Mouse (Mus musculus) layer of hippocampus, adult 11-12 months (tissue): ENCODE measurements around the gene Ptgfrn.

Experiments used
- DNase-seq: peaks from one replicate; pipeline ENCODE4 v3.0.0; 2022; ENCODE audit warnings: low spot score

Ptgfrn gene

DNA sequence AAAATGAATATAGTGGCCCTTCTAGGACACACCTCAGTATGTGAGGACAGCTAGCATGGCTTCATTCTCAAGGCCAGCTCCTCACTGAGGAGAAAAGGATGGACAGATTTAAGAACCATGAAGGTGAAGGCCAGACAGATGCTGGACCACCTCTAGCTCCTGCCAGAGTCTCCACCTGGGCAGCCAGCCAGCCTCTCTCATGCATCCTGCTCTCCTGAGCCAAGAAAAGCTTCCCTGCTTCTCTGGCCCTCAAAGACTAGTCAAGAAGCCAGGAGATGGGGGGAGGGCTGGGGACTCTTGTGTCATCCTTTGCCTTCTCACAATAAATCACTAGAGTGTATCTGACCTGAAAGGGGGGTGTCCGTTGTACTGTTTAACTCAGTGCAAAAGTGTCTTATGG, 31.7 kb downstream of the Ptgfrn start:
- no peak for DNase-seq

DNA sequence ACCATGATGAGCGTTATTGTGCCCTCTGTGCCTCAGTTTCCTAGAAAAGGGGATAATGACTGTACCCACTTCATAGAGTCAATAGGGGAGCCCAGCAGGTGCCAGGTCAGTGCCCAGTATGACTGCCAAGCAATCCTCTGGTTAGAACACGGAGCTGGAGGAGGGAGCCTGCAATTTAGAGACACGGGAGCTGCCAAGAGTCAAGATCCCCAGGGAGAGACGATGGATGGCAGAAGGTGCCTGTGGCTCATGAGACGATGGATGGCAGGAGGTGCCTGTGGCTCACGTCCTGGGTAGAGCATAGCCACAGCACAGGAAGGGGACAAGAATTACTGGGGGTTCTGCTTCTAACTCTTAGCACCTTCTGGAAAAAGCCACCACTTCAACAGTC, 32.4 kb downstream of the Ptgfrn start:
- DNase-seq: no peak

DNA sequence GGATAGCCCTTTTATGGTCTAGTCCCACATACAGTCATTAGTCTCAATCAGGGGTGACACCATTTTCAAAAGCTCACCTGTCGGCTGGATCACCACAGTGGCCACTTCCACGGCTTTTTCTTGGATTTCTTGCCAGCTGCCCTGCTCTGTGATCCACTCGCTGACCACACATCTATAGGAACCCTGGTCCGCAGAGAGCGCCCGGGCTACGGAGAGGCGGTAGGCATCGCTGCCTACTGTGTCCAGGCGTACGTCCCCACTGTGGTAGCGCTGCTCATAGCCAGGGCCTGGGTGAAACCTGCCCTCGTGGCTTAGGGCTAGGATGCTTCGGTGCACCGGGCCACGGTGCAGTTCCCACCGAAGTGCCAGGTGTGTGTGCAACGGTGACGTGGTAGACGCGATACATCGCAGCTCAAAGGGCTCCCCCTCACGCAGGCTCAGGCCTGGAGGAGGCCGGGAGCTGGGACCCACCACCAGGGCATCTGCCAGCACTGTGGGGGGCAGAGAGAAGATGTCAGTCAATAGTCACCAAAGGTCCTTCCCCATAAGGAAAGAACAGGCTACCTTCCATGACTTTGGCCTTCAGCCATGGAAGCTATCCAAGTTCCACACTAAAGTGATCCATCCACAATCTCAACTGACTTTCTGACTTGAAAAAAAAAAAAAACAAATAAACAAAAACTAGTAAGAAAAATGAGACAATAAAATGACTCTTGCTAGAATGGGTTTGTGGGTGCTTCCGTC, 32.9 kb downstream of the Ptgfrn start:
- no peak for DNase-seq

- DNase-seq: no peak
These were observed 34.2 kb downstream of the Ptgfrn start for GRCm38 (mm10) chr3:101075866-101076265.

DNA sequence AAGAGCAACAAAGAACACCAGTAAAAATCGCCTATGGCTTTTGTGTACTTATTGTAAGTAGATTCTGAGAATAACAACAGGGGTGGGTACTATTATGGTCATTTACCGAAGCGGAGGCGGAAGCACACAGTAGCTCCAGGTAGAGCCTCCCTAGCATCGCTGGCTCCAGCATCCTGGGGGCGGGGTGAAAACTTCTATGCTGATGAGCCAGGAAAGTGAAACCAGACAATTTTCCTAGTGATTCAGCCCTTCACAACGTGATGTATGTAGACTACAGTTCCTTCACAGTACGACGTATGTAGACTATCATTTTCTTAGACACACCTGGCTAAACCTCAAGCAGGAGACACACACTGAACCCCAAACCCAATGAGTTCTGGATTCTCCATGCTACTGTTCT, 36.7 kb downstream of the Ptgfrn start:
- DNase-seq: no peak

- DNase-seq: no peak
These were observed 37.4 kb downstream of the Ptgfrn start for GRCm38 (mm10) chr3:101072506-101073215.

DNA sequence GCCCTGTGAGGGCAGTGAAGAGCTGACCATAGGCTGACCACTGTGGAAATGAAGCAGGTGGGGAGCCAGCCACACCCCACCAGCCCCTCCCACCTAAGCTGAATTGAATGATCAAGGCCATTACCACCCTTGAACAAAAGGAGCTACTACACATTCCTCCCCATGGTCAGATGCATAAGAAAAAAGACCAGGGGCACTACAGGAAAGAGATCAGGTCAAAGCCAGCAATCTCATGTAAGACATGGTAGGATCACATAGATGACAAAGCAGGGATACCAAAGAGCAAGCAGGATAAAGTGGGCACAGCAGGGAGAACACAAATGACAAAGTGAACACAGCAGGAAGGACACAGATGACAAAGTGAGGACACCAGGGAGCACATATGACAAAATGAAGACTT, 38.5 kb downstream of the Ptgfrn start:
- no peak for DNase-seq

GRCm38 (mm10) chr3:101070796-101071235, 39.3 kb downstream of the Ptgfrn start:
- no peak for DNase-seq

DNA sequence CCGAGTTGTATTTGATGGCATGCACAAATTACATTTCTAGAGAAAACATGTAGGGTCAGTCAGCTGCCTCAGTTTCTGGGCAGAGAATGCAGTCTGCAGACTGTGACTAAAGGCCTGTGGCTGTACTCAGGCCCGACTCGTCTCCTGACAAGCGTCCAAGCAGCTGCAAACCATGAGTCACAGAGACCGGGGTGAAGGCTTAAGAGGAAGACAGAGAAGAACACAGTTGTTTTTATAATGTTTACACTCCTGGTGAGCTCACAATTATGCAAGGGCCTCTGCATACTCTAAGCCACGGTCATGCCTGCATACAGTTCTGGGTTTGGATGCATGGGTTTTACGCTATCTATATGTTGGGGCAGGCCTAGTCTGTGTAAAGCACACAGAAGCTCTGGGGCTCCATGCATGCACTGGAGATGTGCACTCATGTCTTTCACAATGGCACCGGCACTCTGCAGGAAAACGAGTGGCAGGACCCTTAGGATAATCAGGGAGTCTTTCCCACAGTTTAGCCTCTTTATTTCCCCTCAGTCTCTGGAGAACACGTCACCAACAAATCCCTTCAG, 39.8 kb downstream of the Ptgfrn start:
- DNase-seq: no peak

GRCm38 (mm10) chr3:101068701-101069100, 41.4 kb downstream of the Ptgfrn start:
- DNase-seq: no peak

GRCm38 (mm10) chr3:101066175-101066574, 43.9 kb downstream of the Ptgfrn start:
- DNase-seq: no peak

DNA sequence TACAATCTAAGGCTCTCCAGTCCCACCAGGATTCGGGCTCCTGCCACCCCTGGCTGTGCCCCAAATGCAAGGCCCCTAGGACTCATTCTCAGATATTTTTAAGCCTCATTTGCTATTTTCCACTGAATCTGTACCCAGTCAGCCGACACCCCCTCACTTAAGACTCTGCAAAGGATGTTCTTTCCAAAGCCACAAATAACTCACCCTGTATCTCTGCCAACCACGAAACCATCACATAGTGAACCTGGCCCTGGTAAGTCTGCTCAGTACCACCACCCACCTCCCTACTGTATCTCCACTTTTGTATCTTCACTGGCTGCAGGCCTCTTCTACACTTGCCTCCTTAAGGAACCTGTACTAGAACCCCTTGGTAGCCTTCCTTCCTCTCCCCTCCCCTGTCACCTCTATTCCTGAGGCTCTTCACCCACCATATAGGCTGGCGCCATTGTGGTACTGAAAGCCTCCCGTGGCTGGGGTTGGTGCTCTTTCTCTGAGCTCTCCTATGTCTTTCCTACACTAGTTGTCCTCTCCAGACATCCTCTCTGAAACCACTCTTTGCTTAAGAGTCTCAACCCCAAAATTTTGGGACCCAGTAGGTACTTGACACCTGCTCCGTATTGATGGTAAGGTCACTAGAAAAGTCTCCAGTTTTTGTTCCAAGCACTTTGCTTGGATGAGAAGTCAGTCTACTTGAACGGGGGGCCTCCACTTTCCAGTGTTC, 48.1 kb downstream of the Ptgfrn start:
- DNase-seq: no peak

GRCm38 (mm10) chr3:101059214-101059613, 50.9 kb downstream of the Ptgfrn start:
- DNase-seq: no peak

DNA sequence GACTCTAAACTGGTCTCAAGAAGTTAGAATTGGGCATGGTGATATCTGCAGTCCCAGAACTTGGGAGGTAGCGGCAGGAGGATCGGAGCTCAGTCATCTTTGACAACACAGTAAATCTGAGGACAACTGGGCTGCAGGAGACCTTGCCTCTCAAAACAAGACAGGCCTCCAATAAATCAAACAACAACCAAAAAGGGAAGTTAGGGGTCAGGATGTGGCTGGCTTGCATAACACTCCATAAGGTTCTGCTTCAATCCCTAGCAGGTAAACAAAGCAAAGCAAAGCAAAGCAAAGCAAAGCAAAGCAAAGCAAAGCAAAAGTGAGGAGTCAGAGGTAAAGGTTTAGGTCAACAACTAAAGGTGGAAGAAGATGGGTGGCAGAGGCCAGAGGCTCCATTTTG, 51.9 kb downstream of the Ptgfrn start:
- no peak for DNase-seq

GRCm38 (mm10) chr3:101055216-101055615, 54.9 kb downstream of the Ptgfrn start:
- no peak for DNase-seq

DNA sequence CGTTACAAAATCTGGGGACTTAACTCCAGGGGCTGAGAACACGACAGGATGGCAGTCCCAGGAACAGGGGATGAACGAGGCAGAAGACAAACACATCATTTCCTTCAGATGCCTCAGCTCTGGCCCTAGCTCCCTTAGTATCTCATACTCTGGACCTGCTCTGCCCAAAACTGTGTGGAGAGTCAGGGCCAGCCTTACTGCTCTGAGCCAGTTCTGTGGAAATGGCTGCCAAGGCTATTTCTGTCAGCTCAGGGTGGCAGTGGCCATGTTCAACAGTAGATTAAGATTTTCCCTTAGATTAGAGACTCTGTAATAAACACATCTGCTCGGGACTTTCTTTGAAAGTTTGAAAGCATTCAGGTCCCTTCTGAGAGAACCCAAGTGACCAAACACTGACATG, 58.5 kb downstream of the Ptgfrn start:
- DNase-seq: no peak

- DNase-seq: no peak
These were observed 60.1 kb downstream of the Ptgfrn start for GRCm38 (mm10) chr3:101049997-101050396.

DNA sequence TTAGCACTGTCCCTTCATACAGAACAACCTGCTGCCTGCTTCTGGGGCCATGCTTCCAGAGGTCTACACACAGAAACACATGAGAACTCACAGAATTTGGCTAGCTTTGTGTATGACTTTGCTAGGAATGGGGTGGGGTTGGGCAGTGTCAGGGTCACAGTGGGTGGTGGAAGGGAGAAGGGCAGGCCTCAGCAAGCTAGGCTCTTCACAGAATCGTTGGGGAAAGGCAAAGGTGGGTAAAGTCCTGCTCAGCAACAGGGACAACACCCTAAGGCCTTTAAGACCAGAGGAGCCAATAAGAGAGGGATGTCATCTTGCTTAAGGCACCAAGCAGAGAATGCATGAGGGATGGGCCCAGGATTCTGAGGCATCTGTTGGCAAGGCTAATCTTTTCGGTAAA, 61.3 kb downstream of the Ptgfrn start:
- DNase-seq: no peak

- peak; percentile 80 for DNase-seq
These were observed 62.3 kb downstream of the Ptgfrn start for GRCm38 (mm10) chr3:101047586-101048275.

DNA sequence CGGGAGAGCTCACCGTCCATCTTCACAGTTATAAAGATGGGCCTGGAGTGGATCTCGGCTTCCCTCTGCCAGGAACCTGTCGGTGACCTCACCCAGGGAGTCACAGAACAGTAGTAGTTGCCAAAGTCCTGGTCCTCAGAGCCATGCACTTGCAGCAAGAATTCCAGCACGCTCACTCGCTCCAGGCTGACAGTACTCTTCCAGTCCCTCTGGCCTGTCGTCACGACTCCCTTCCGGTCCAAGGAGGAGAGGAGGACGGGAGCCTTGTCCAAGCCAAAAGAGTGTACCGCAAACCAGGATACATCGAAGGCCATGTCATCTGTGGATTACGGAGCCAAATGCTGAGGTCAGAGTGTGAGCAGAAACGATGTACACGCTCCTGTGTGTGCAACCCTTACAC, 64.6 kb downstream of the Ptgfrn start:
- no peak for DNase-seq

GRCm38 (mm10) chr3:101044686-101045085, 65.4 kb downstream of the Ptgfrn start:
- DNase-seq: no peak

DNA sequence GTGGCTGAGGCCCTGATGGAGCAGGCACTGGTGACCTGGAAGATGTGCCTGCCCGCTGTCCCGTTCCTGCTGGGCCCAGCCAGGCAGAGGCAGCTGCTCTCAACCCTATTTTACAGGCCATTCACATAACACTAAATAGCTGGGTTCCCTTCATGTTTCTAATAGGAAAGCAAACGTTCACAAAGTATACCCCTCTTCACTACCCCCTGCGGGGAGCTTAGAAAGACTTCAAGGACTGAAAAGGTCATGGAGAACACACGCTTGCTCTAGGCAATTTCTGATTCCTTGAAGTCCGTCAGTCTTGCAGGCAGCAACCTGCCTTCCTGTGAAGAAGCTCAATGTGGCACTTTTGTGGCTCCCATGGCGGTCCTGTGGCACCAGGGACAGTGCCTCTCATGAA, 68.1 kb downstream of the Ptgfrn start:
- DNase-seq: no peak
